Mouse (Mus musculus): Measurements from ENCODE around the gene Adamts2. TPM values are rescaled to one million over a fixed set of nuclear protein-coding genes. Genes with fewer than 3 reads are reported as not detected.

Adamts2 gene
- polyA plus RNA-seq, 1 experiment from 2014 or later: 29.4 TPM

- Histone ChIP-seq H3K9ac (replicated peaks; ENCODE audit: low read depth) (no peak overlapping the region), H3K27me3 (replicated peaks; ENCODE audit: insufficient read depth, low read length) (peaks cover 21% of the 10 kb centered on the region), H3K4me1 (ENCODE audit: insufficient read depth, low read depth, low read length) (peaks cover 5% of the 10 kb centered on the region), H3K36me3 (ENCODE audit: insufficient read depth, low read length) (no peaks in the 10 kb centered on the region), H3K9me3 (ENCODE audit: low read length) (no peaks in the 10 kb centered on the region), H3K4me2 (replicated peaks; ENCODE audit: low read depth, low read length) (no peak overlapping the region), H3K4me3 (ENCODE audit: low read depth, low read length) (no peak overlapping the region), H3K27ac (ENCODE audit: low read length) (no peak overlapping the region)
- TF ChIP-seq EP300 (IDR thresholded peaks at IDR 0.05) (no peak), CTCF (IDR thresholded peaks at IDR 0.05) (peak; percentile 60)
- WGBS: 68% methylated on average over 5 of the region's 5 CpGs
- ATAC-seq: no peak
- no peak for DNase-seq (ENCODE audit: low spot score)
Measured at GRCm38 (mm10) chr11:50847047-50847446, 245.2 kb downstream of the Adamts2 start.

GRCm38 (mm10) chr11:50848520-50849137, 246.7 kb downstream of the Adamts2 start:
- Histone ChIP-seq H3K4me1 (ENCODE audit: insufficient read depth, low read depth, low read length) (peaks cover 5% of the 10 kb centered on the region), H3K36me3 (ENCODE audit: insufficient read depth, low read length) (no peaks in the 10 kb centered on the region), H3K9me3 (ENCODE audit: low read length) (no peaks in the 10 kb centered on the region), H3K4me2 (replicated peaks; ENCODE audit: low read depth, low read length) (no peak overlapping the region), H3K27ac (ENCODE audit: low read length) (no peak overlapping the region), H3K27me3 (replicated peaks; ENCODE audit: insufficient read depth, low read length) (peaks cover 28% of the 10 kb centered on the region), H3K4me3 (ENCODE audit: low read depth, low read length) (no peak overlapping the region), H3K9ac (replicated peaks; ENCODE audit: low read depth) (no peak overlapping the region)
- 30% methylated on average over 3 of the region's 3 CpGs for WGBS
- DNase-seq (ENCODE audit: low spot score): no peak
- ATAC-seq: no peak
- no peak for TF ChIP-seq CTCF (IDR thresholded peaks at IDR 0.05)
- no peak for TF ChIP-seq EP300 (IDR thresholded peaks at IDR 0.05)

- Histone ChIP-seq H3K4me1 (ENCODE audit: insufficient read depth, low read depth, low read length) (peaks cover 5% of the 10 kb centered on the region), H3K9ac (replicated peaks; ENCODE audit: low read depth) (no peak overlapping the region), H3K36me3 (ENCODE audit: insufficient read depth, low read length) (no peaks in the 10 kb centered on the region), H3K27ac (ENCODE audit: low read length) (no peak overlapping the region), H3K4me2 (replicated peaks; ENCODE audit: low read depth, low read length) (no peak overlapping the region), H3K9me3 (ENCODE audit: low read length) (no peaks in the 10 kb centered on the region), H3K4me3 (ENCODE audit: low read depth, low read length) (no peak overlapping the region), H3K27me3 (replicated peaks; ENCODE audit: insufficient read depth, low read length) (peaks cover 28% of the 10 kb centered on the region)
- 1% methylated on average over 10 of the region's 10 CpGs for WGBS
- no peak for TF ChIP-seq CTCF (IDR thresholded peaks at IDR 0.05)
- no peak for TF ChIP-seq EP300 (IDR thresholded peaks at IDR 0.05)
- DNase-seq (ENCODE audit: low spot score) (no peak), ATAC-seq (no peak)
Measured at GRCm38 (mm10) chr11:50849310-50849709, 247.4 kb downstream of the Adamts2 start.

- peaks cover 28% of the 10 kb centered on the region for H3K27me3 ChIP-seq (replicated peaks; ENCODE audit: insufficient read depth, low read length)
Measured at GRCm38 (mm10) chr11:50850177-50850735, 248.4 kb downstream of the Adamts2 start, which contains the start of gene Grm6. Gene Grm6 (plus strand): TSS chr11:50850685.

GRCm38 (mm10) chr11:50850989-50851601, 249.2 kb downstream of the Adamts2 start:
- ATAC-seq (no peak), DNase-seq (ENCODE audit: low spot score) (no peak)
- Histone ChIP-seq H3K4me3 (ENCODE audit: low read depth, low read length) (peak overlapping the region; percentile 31), H3K27me3 (replicated peaks; ENCODE audit: insufficient read depth, low read length) (peaks cover 28% of the 10 kb centered on the region), H3K4me1 (ENCODE audit: insufficient read depth, low read depth, low read length) (peaks cover 5% of the 10 kb centered on the region), H3K9me3 (ENCODE audit: low read length) (no peaks in the 10 kb centered on the region), H3K9ac (replicated peaks; ENCODE audit: low read depth) (no peak overlapping the region), H3K27ac (ENCODE audit: low read length) (no peak overlapping the region), H3K36me3 (ENCODE audit: insufficient read depth, low read length) (no peaks in the 10 kb centered on the region), H3K4me2 (replicated peaks; ENCODE audit: low read depth, low read length) (peak overlapping the region; percentile 57)
- under 1% methylated on average over 60 of the region's 72 CpGs for WGBS
- TF ChIP-seq CTCF (IDR thresholded peaks at IDR 0.05) (no peak), EP300 (IDR thresholded peaks at IDR 0.05) (no peak)

More at GRCm38 (mm10) chr11:50850177-50850735, 248.4 kb downstream of the Adamts2 start, which contains the start of gene Grm6:
- DNase-seq (ENCODE audit: low spot score): no peak
- TF ChIP-seq CTCF (IDR thresholded peaks at IDR 0.05) (no peak), EP300 (IDR thresholded peaks at IDR 0.05) (no peak)
- Histone ChIP-seq H3K36me3 (ENCODE audit: insufficient read depth, low read length) (no peaks in the 10 kb centered on the region), H3K9me3 (ENCODE audit: low read length) (no peaks in the 10 kb centered on the region), H3K4me3 (ENCODE audit: low read depth, low read length) (peak within 1 kb of the TSS; percentile 31), H3K4me2 (replicated peaks; ENCODE audit: low read depth, low read length) (peak within 1 kb of the TSS; percentile 57), H3K4me1 (ENCODE audit: insufficient read depth, low read depth, low read length) (peaks cover 5% of the 10 kb centered on the region), H3K27ac (ENCODE audit: low read length) (no peak within 1 kb of the TSS), H3K9ac (replicated peaks; ENCODE audit: low read depth) (no peak within 1 kb of the TSS)
- under 1% methylated on average over 11 of the region's 11 CpGs for WGBS
- no peak for ATAC-seq

Other genes starting within 250 kb of the Adamts2 start
- gene Cby3, start 247.6 kb upstream of the Adamts2 start, polyA plus RNA-seq (2015; fragmentation: Nextera tagmentation; extraction: Ambion mirVana): 0.40 and 0.53 TPM in 2 replicates
- gene Hnrnph1, start 225.1 kb upstream of the Adamts2 start, polyA plus RNA-seq (2015; fragmentation: Nextera tagmentation; extraction: Ambion mirVana): 154 and 172 TPM in 2 replicates
- gene Rufy1, start 171.0 kb upstream of the Adamts2 start, polyA plus RNA-seq (2015; fragmentation: Nextera tagmentation; extraction: Ambion mirVana): 19.8 and 23.8 TPM in 2 replicates
- 4.2 and 4.7 TPM in 2 replicates for gene Zfp354c, start 225.6 kb downstream of the Adamts2 start, polyA plus RNA-seq (2015; fragmentation: Nextera tagmentation; extraction: Ambion mirVana)
- gene Zfp879, start 239.5 kb downstream of the Adamts2 start, polyA plus RNA-seq (2015; fragmentation: Nextera tagmentation; extraction: Ambion mirVana): 0.43 and 0.51 TPM in 2 replicates
- gene Grm6, start 248.6 kb downstream of the Adamts2 start, polyA plus RNA-seq (2015; fragmentation: Nextera tagmentation; extraction: Ambion mirVana): 0.10 and 0.17 TPM in 2 replicates

Measured in lung, postnatal 0 days (tissue).